Mouse (Mus musculus): ENCODE measurements around the gene Bnipl. TPM values are rescaled to one million over a fixed set of nuclear protein-coding genes. Genes with fewer than 3 reads are reported as not detected.
A peak's percentile ranks its signal among the peaks of the same experiment; 100 is the strongest.

Bnipl gene
- total RNA-seq, 4 experiments from 2014 or later: not detected

- no peak for DNase-seq (ENCODE audit: low spot score in 2 of 2)
These were observed 29.8 kb upstream of the Bnipl start for GRCm38 (mm10) chr3:95280747-95281146.

- no peak for DNase-seq (ENCODE audit: low spot score in 2 of 2)
These were observed 26.2 kb upstream of the Bnipl start for GRCm38 (mm10) chr3:95277149-95277551.

- no peak for DNase-seq (ENCODE audit: low spot score in 2 of 2)
These were observed 25.5 kb upstream of the Bnipl start for GRCm38 (mm10) chr3:95276428-95276934.

- DNase-seq (ENCODE audit: low spot score in 2 of 2): peak; percentile 23 to 53
These were observed 24.2 kb upstream of the Bnipl start for GRCm38 (mm10) chr3:95275161-95275560.

GRCm38 (mm10) chr3:95274453-95274852, 23.5 kb upstream of the Bnipl start:
- DNase-seq (ENCODE audit: low spot score in 2 of 2): no peak

- no peak for DNase-seq (ENCODE audit: low spot score in 2 of 2)
These were observed 22.5 kb upstream of the Bnipl start for GRCm38 (mm10) chr3:95273471-95273870.

- DNase-seq (ENCODE audit: low spot score in 2 of 2): no peak
These were observed 19.9 kb upstream of the Bnipl start for GRCm38 (mm10) chr3:95270766-95271364.

- DNase-seq (ENCODE audit: low spot score in 2 of 2): no peak
These were observed 18.8 kb upstream of the Bnipl start for GRCm38 (mm10) chr3:95269789-95270188.

- no peak for DNase-seq (ENCODE audit: low spot score in 2 of 2)
These were observed 16.9 kb upstream of the Bnipl start for GRCm38 (mm10) chr3:95267855-95268254.

GRCm38 (mm10) chr3:95266052-95266451, 15.1 kb upstream of the Bnipl start:
- peak in 1 of 2 experiments; percentile 42 for DNase-seq (ENCODE audit: low spot score in 2 of 2)

GRCm38 (mm10) chr3:95264724-95265123, 13.7 kb upstream of the Bnipl start:
- DNase-seq (ENCODE audit: low spot score in 2 of 2): no peak

- DNase-seq (ENCODE audit: low spot score in 2 of 2): peak; percentile 71 to 75
These were observed 12.2 kb upstream of the Bnipl start for GRCm38 (mm10) chr3:95263089-95263739.

- DNase-seq (ENCODE audit: low spot score in 2 of 2): no peak
These were observed 11.0 kb upstream of the Bnipl start for GRCm38 (mm10) chr3:95261975-95262374.

- no peak for DNase-seq (ENCODE audit: low spot score in 2 of 2)
These were observed 5.9 kb upstream of the Bnipl start for GRCm38 (mm10) chr3:95256931-95257330.

GRCm38 (mm10) chr3:95250361-95250760, 632 bp downstream of the Bnipl start:
- no peak for DNase-seq (ENCODE audit: low spot score in 2 of 2)

- no peak for DNase-seq (ENCODE audit: low spot score in 2 of 2)
These were observed 3.2 kb downstream of the Bnipl start for GRCm38 (mm10) chr3:95247660-95248336.

GRCm38 (mm10) chr3:95246465-95247231, 4.3 kb downstream of the Bnipl start:
- DNase-seq (ENCODE audit: low spot score in 2 of 2): no peak

- DNase-seq (ENCODE audit: low spot score in 2 of 2): no peak
These were observed 7.9 kb downstream of the Bnipl start for GRCm38 (mm10) chr3:95243086-95243485.

- no peak for DNase-seq (ENCODE audit: low spot score in 2 of 2)
These were observed 9.5 kb downstream of the Bnipl start, which contains the start of gene Gm128 for GRCm38 (mm10) chr3:95241498-95241897. Gene Gm128, minus strand, starts transcription at chr3:95241598.

- DNase-seq (ENCODE audit: low spot score in 2 of 2): no peak
These were observed 10.1 kb downstream of the Bnipl start for GRCm38 (mm10) chr3:95240900-95241299.

GRCm38 (mm10) chr3:95239971-95240370, 11.0 kb downstream of the Bnipl start:
- DNase-seq (ENCODE audit: low spot score in 2 of 2): no peak

GRCm38 (mm10) chr3:95239022-95239421, 12.0 kb downstream of the Bnipl start:
- no peak for DNase-seq (ENCODE audit: low spot score in 2 of 2)
